Mouse (Mus musculus): ENCODE data around the gene Slc17a7.
"Not testable (repeated sequence)": the region's sequence is repeated elsewhere in the genome, so short reads cannot be mapped to it uniquely, and the experiment has no call there.

Gene Slc17a7

GRCm38 (mm10) chr7:45133446-45134159 lies 30.1 kb upstream of the Slc17a7 start:
- DNase-seq (ENCODE audit: low spot score in 2 of 2): no peak

- no peak for DNase-seq (ENCODE audit: low spot score in 2 of 2)
Observed at GRCm38 (mm10) chr7:45134544-45135026, 29.2 kb upstream of the Slc17a7 start.

- no peak for DNase-seq (ENCODE audit: low spot score in 2 of 2)
Observed at GRCm38 (mm10) chr7:45135370-45135769, 28.4 kb upstream of the Slc17a7 start.

DNA sequence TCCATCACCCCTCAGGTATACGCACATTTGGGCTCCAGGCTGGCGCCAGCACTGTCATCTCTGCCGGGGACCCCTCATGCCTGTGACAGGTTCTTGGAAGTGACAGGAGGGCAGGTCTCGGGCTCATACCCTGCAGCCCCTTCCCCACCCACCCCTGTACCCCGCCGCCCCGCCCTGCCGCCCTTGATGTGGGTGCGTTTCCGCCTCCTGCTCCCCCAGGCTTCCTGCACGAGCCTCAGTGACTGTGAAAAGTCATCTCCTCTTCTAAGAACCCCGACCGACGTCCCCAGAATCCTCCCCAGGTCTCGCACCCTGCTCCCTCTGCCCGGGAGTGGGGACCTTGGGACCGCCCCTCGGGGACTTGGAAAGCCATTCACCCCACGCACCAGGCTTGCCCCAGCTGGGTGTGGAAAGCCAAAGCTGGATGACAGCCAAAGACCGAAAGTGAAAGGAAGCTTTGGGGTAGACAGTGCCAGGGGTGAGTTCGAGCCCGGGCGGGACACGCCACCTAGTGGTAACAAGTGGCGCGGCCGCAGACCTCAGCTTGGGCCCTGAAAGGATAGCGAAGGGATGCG lies 27.7 kb upstream of the Slc17a7 start, which contains the start of the genes Gm45713 and Flt3l:
Gene Gm45713, minus strand, starts transcription at position 239 of the 575 bp plus-strand sequence.
Gene Flt3l, minus strand, starts transcription at position 440 of the 575 bp plus-strand sequence.
- DNase-seq (ENCODE audit: low spot score in 2 of 2): peak; percentile 86 to 91

- no peak for DNase-seq (ENCODE audit: low spot score in 2 of 2)
Observed at GRCm38 (mm10) chr7:45137171-45138006, 26.4 kb upstream of the Slc17a7 start.

DNA sequence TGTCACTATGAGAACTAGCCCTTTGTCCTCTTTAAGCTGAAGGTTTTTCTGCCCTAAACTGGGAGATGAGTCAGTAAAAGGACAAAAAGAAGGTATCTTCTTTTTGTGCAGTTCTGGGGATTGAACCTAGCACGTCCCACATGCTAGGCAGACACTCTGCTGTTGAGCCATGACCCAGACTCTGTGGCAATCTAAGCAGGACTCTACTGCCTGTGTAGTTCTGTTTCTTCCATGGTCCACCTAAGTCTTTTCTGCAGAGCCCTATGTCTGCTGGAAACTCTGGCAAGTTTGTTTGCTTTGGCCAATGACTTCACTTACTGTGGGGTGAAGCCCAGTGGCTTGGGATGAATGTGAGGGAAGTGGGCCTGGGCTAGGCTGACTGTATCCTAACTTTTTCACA lies 25.3 kb upstream of the Slc17a7 start:
- DNase-seq (ENCODE audit: low spot score in 2 of 2): no peak

- no peak for DNase-seq (ENCODE audit: low spot score in 2 of 2)
Observed at GRCm38 (mm10) chr7:45139904-45140723, 23.6 kb upstream of the Slc17a7 start.

DNA sequence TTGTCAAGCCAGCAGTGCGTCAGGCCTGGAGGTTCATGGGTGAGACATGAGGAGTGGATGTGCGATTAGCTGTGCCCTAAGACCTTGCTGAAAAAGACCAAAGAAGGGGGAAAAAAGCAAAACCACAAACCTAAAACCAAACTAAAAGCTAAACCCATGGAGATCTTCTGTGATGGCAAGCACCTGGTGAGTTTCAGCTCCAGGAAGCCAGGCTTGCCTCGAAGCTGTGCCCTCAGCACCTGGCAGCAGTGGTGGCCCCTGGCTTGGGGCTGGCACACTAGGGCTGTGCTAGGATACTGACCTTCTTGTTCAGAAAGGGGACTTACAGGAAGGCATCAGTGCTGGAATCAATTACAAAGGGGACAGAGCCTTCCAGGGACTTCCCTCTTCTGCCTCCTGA lies 22.4 kb upstream of the Slc17a7 start:
- DNase-seq (ENCODE audit: low spot score in 2 of 2): no peak

DNA sequence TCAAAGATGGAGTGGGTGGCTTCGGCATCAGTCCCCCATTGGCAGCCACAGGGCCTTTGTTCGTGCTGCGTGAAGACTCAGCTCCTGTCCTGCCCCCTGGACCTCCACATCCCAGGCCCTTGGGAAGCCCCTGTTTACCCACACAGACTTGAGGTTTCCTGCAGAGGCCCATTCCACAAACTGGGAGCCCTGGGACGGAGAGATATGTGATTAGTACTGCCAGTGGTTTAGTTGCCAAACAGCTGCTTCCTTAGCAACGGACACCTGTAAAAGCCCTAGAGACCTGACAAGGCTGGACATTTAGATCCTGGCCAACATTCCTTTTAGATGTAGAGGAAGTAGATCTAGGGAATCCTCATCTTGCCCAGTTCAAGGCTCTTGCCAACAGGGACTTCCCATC lies 21.8 kb upstream of the Slc17a7 start:
- DNase-seq (ENCODE audit: low spot score in 2 of 2): no peak

DNA sequence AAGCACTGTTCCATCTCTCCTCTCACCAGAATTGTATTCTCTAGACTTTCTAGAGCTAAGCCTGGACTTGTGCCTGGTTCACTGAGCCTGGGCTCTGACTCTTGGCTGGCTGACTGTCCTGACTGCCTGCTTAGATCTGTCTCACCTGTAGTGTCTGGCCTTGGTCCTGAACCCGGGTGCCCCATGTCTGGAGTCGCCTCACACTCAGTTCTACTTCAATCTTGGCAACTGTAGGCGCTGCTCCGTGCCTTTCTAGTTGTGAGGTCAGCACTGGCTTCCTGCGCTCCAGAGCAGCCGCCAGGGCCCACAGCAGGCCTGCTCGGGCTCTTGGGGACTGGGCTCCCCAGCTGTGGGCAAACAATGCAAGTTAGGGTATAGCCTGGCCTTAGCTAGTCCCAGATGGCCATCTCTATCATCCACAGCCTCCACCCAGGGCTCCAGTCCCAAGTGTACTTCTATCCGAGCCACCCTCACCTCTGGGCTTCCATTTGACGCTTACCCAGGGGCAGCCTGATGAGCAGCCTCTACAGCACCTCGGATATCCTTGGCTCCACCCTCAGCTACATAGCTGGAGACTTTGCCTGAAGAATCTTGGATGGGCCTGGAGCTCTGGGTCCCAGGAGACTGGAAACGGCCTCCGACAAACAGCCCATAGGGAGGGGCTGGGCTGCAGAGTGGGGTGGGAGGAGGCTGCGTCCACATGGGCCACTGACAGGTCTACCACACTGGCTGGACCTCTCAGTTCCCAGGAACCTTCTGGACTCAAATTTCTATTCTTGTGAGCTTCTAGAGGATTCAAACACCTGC lies 19.2 kb upstream of the Slc17a7 start:
- DNase-seq (ENCODE audit: low spot score in 2 of 2): no peak

GRCm38 (mm10) chr7:45145460-45145859 lies 18.3 kb upstream of the Slc17a7 start:
- DNase-seq (ENCODE audit: low spot score in 2 of 2): no peak

DNA sequence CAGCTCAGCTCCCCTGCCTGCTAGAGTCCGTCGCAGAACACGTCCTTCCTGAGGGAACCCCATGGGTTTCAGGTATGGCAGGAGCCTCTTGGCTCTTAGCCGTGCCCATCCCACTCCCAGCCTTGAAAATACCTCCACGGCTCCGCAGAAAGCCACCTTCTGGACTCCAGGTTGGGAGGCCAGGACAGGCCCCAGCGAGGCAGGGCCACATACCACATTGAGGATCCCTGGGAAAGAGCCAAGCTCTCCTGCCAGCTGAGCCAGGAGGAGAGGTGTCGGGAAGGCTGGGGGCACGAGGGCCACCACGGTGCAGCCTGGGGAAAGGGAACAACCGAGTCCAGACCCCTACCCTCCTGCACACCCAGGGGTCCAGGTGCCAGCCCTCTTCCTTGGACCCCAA lies 16.5 kb upstream of the Slc17a7 start:
- DNase-seq (ENCODE audit: low spot score in 2 of 2): no peak

- DNase-seq (ENCODE audit: low spot score in 2 of 2): no peak
Observed at GRCm38 (mm10) chr7:45147899-45148298, 15.8 kb upstream of the Slc17a7 start.

DNA sequence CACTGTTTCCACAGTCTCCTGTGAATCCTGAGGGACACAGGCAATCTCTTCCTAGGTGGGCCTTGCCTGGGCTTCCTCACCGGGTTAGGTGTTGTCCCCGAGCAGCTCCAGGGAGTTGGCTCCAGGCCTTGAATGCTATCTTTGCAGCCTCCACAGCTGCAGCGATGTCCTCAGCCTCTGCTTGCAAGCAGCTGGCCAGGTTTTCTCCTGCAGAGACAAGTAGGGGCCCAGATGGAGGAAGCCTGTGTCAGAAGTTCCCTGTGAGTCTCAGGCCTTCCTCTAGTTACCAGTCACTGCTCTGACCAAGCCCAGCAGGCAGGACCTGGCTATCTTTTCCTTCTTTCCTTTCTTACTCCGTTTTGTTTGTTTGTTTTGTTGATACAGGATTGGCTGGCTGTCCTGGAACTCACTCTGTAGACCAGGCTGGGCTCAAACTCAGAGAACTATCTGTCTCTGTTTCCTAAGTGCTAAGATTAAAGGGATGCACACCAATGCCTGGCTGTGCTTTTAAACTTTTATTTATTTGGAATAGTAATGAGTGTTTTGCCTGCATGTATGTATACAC lies 15.1 kb upstream of the Slc17a7 start:
- DNase-seq (ENCODE audit: low spot score in 2 of 2): no peak

GRCm38 (mm10) chr7:45149545-45149944 lies 14.2 kb upstream of the Slc17a7 start:
- DNase-seq (ENCODE audit: low spot score in 2 of 2): no peak

GRCm38 (mm10) chr7:45150321-45150720 lies 13.4 kb upstream of the Slc17a7 start:
- no peak for DNase-seq (ENCODE audit: low spot score in 2 of 2)

GRCm38 (mm10) chr7:45151303-45151702 lies 12.4 kb upstream of the Slc17a7 start:
- no peak for DNase-seq (ENCODE audit: low spot score in 2 of 2)

- not testable (repeated sequence) for DNase-seq (ENCODE audit: low spot score in 2 of 2)
Observed at GRCm38 (mm10) chr7:45153052-45153451, 10.7 kb upstream of the Slc17a7 start.

DNA sequence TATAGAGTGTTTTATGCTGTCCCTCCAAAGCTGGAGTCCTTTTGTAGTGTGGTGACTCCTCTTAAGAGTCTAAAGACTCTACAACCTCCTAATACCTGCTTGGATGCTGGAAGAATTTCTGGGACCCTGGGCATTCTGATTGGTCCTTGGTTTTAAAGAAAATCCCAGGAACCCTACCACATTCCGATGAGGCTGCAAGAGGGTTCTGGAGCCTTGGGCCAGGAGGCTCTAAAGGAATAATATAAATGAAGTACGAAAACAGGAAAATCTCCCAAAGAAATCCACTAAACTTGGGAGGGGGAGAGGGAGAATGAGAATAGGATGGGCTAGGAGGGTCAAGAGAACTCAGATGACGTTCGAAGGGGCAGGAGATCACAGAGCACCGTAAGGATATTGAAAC lies 10.2 kb upstream of the Slc17a7 start:
- no peak for DNase-seq (ENCODE audit: low spot score in 2 of 2)
